Mouse (Mus musculus) lung, postnatal 0 days (tissue): ENCODE measurements around the gene Tsc22d1. TPM values are rescaled to one million over a fixed set of nuclear protein-coding genes. Genes with fewer than 3 reads are reported as not detected.
A peak's percentile ranks its signal among the peaks of the same experiment; 100 is the strongest.

ENCODE experiments used
- ATAC-seq: fragments of 200-750 bp; cut with Nextera tagmentation; 2 replicates; pipeline ENCODE4 v1.8.0; 2017; ENCODE audit warnings: moderate library complexity
- DNase-seq: peaks from one replicate; pipeline ENCODE4 v3.0.0-alpha.2; 2016; ENCODE audit warnings: low spot score
- H3K27ac ChIP-seq: fragments of 300-500 bp; sonication (generic); 2 replicates; pipeline ENCODE4 v1.5.1; 2014; ENCODE audit warnings: antibody characterized with exemption, mild to moderate bottlenecking, low read length, mixed read lengths
- H3K27me3 ChIP-seq: fragments of 300-500 bp; sonication (generic); replicated peaks from 2 replicates; pipeline ENCODE4 v1.6.1; 2014; ENCODE audit warnings: low read length, mixed read lengths; ENCODE audit not compliant: insufficient read depth
- H3K36me3 ChIP-seq: fragments of 300-500 bp; sonication (generic); 2 replicates; pipeline ENCODE4 v1.6.1; 2014; ENCODE audit warnings: low read length, mixed read lengths; ENCODE audit not compliant: insufficient read depth
- H3K4me1 ChIP-seq: fragments of 300-500 bp; sonication (generic); 2 replicates; pipeline ENCODE4 v1.6.1; 2014; ENCODE audit warnings: antibody characterized with exemption, low read depth, low read length, mixed read lengths; ENCODE audit not compliant: insufficient read depth
- H3K4me2 ChIP-seq: fragments of 300-500 bp; sonication (generic); replicated peaks from 2 replicates; pipeline ENCODE4 v1.6.1; 2014; ENCODE audit warnings: low read depth, mild to moderate bottlenecking, low read length, moderate library complexity, mixed read lengths
- H3K4me3 ChIP-seq: fragments of 300-500 bp; sonication (generic); 2 replicates; pipeline ENCODE4 v1.5.1; 2014; ENCODE audit warnings: low read depth, low read length
- H3K9ac ChIP-seq: fragments of 300-500 bp; sonication (generic); replicated peaks from 2 replicates; pipeline ENCODE4 v1.6.1; 2014; ENCODE audit warnings: low read depth, mild to moderate bottlenecking
- H3K9me3 ChIP-seq: fragments of 300-500 bp; sonication (generic); 2 replicates; pipeline ENCODE4 v1.6.1; 2016; ENCODE audit warnings: low read length, mixed read lengths
- CTCF ChIP-seq: IDR thresholded peaks from 2 replicates; pipeline ENCODE4 v1.5.1; 2016; ENCODE audit warnings: antibody characterized with exemption, mild to moderate bottlenecking
- EP300 ChIP-seq: IDR thresholded peaks from 2 replicates; pipeline ENCODE4 v1.6.1; 2016; ENCODE audit warnings: antibody characterized with exemption, mild to moderate bottlenecking, control low read depth
- WGBS: fragments of 180-500 bp; shearing (Covaris S2); extraction: QIAGEN DNeasy Blood & Tissue Kit; methylation state at CpG from one replicate; pipeline ENCODE4 v1.1.7; 2014; 5-methylcytosine and 5-hydroxymethylcytosine counted together
- polyA plus RNA-seq: library from polyadenylated mRNA; unstranded; fragments of >200 nt; fragmentation: Nextera tagmentation; extraction: Ambion mirVana; gene quantifications from 2 replicates; pipeline ENCODE4 v1.2.1, GENCODE M21; 2015

Tsc22d1 gene
- polyA plus RNA-seq, 1 experiment from 2014 or later = 635 TPM

DNA sequence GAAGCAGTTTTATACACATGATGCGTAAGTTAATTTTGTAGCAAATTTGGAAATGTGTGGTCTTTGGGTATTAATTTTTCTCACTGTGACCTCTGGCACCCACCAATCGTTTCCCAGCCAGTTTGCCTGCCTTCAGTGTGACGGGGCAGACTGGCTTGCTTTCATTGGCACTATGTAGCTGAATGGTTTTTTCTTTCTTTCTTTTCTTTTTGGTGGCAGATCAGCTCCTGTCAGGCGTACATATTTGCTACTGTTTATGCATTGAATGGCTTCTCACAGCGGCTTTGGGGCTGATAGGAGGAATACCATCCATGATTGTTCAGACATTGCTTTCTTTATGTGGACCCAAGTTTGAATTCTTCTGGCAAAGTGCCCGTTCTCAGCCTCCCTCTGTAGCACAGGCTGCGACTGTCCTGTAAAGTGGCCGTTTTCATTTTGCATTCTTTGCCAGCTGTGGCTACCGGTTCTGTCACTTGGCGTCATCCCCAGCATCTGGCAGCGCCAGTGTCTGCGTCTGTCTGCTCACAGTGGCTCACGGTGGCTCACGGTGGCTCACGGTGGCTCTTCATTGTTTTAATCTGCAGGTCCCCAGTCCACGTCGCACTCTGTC lies 38.1 kb downstream of the Tsc22d1 start:
- Histone ChIP-seq H3K27ac (no peak overlapping the region), H3K27me3 (no peaks in the 10 kb centered on the region), H3K4me2 (no peak overlapping the region), H3K4me1 (peaks cover 7% of the 10 kb centered on the region; the same call in 1 of the 2 replicates), H3K4me3 (no peak overlapping the region), H3K36me3 (no peaks in the 10 kb centered on the region), H3K9ac (no peak overlapping the region), H3K9me3 (no peaks in the 10 kb centered on the region)
- DNase-seq (no peak), ATAC-seq (no peak)
- WGBS = 63% methylated on average over 17 of the region's 17 CpGs
- TF ChIP-seq EP300 = no peak
- TF ChIP-seq CTCF = no peak

DNA sequence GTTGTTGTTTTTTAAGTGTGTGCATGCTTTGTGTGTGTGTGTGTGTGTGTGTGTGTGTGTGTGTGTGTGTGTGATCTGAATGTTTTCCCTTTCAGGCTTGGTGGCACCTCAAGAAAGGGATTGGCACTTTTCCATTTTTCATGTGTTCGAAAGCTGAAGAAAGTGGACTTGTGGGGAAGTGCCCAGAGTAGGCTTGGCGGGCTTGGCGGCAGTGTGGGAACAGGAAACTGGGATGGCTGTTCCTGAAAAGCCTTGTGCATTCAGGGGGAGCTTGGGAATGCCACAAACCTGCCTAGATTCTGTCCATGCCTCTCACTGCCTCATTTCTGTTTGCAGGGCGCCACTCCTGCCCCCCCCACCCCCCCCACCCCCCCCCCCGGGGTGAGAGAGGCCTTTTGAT lies 39.9 kb downstream of the Tsc22d1 start:
- H3K27ac ChIP-seq = no peak overlapping the region
- TF ChIP-seq EP300 (no peak), CTCF (no peak)
- WGBS = 37% methylated on average over 5 of the region's 5 CpGs

DNA sequence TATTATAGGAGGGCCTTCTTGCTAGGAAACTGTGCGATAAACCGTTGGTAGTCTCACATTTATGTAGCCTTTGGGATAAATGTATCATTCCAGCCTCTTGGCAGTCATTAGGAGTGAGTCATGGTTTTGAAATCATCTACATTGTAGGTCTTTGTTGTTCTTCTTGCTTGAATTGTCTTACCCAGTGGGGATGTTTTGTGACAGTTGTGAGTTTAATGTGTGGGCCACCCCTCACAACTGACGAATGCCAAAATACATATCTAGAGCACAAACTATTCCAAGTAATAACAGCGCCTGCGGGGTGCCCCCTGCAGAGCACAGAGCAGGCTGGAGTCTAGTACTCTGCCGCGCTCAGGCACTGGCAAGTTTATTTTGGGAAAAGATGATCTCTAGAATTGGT lies 40.4 kb downstream of the Tsc22d1 start:
- H3K4me3 ChIP-seq = no peak overlapping the region
- H3K9me3 ChIP-seq = no peaks in the 10 kb centered on the region
- H3K4me2 ChIP-seq = no peak overlapping the region
- H3K4me1 ChIP-seq = peaks cover 2% of the 10 kb centered on the region; the same call in 1 of the 2 replicates
- no peak for TF ChIP-seq EP300
- TF ChIP-seq CTCF = no peak
- ATAC-seq = peak; percentile 69
- H3K9ac ChIP-seq = no peak overlapping the region
- no peaks in the 10 kb centered on the region for H3K27me3 ChIP-seq
- no peak overlapping the region for H3K27ac ChIP-seq
- 57% methylated on average over 7 of the region's 7 CpGs for WGBS
- peak; percentile 71 for DNase-seq
- no peaks in the 10 kb centered on the region for H3K36me3 ChIP-seq

More for the DNA sequence above, 39.9 kb downstream of the Tsc22d1 start:
- Histone ChIP-seq H3K4me3 (no peak overlapping the region), H3K9ac (no peak overlapping the region), H3K36me3 (no peaks in the 10 kb centered on the region), H3K4me2 (no peak overlapping the region), H3K9me3 (no peaks in the 10 kb centered on the region), H3K4me1 (peaks cover 2% of the 10 kb centered on the region; the same call in 1 of the 2 replicates), H3K27me3 (no peaks in the 10 kb centered on the region)
- DNase-seq (peak; percentile 25), ATAC-seq (peak; percentile 11; the same call in 1 of the 2 replicates)

DNA sequence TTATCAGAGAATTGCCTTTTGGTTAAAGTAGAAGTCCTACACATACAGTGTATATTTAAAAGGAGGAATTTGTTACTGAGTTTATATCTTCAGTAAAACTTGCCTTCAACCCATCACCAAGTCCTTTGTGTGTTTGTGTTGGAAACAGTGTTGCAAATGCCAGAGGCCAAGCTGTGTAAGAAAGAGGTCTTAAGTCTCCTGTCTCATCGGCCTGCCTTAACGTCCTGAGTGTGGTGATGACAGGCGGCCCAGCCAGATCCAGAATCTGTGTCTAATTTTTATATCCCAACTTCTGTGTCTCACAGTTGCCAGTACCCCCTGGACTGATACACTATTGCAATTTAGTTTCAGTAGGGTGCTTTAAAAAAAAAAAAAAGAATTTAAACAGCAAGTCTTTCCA lies 42.9 kb downstream of the Tsc22d1 start:
- Histone ChIP-seq H3K36me3 (no peaks in the 10 kb centered on the region), H3K4me3 (no peak overlapping the region), H3K4me1 (no peaks in the 10 kb centered on the region; the same call in 1 of the 2 replicates), H3K9me3 (no peaks in the 10 kb centered on the region), H3K27me3 (no peaks in the 10 kb centered on the region), H3K4me2 (no peak overlapping the region), H3K27ac (no peak overlapping the region), H3K9ac (no peak overlapping the region)
- no peak for DNase-seq
- TF ChIP-seq CTCF (no peak), EP300 (no peak)
- no peak for ATAC-seq
- WGBS = 76% methylated on average over 3 of the region's 3 CpGs

DNA sequence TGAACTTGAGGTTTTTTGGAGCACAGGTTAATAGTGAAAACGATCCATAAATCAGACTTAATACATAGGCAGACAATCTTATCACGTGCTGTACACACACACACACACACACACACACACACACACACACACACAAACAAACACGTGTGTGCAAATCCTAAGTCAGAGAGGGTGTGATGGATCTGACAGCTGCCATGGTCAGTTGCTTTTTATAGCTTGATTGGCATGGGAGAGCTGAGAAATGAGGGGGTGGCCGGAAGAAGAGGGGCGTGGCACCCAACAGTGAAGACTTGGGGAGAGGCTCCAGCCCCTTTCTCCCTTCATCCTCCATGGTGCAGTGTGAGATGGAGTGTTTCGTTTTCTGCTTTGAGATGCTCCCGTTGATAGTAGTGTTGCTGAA lies 45.4 kb downstream of the Tsc22d1 start:
- WGBS = 64% methylated on average over 7 of the region's 7 CpGs
- no peak for TF ChIP-seq CTCF
- no peak for TF ChIP-seq EP300
- no peak for DNase-seq
- ATAC-seq = no peak
- Histone ChIP-seq H3K9me3 (no peaks in the 10 kb centered on the region), H3K36me3 (no peaks in the 10 kb centered on the region), H3K4me3 (no peak overlapping the region), H3K27me3 (no peaks in the 10 kb centered on the region), H3K27ac (no peak overlapping the region), H3K4me1 (peaks cover 6% of the 10 kb centered on the region), H3K9ac (no peak overlapping the region), H3K4me2 (no peak overlapping the region)

DNA sequence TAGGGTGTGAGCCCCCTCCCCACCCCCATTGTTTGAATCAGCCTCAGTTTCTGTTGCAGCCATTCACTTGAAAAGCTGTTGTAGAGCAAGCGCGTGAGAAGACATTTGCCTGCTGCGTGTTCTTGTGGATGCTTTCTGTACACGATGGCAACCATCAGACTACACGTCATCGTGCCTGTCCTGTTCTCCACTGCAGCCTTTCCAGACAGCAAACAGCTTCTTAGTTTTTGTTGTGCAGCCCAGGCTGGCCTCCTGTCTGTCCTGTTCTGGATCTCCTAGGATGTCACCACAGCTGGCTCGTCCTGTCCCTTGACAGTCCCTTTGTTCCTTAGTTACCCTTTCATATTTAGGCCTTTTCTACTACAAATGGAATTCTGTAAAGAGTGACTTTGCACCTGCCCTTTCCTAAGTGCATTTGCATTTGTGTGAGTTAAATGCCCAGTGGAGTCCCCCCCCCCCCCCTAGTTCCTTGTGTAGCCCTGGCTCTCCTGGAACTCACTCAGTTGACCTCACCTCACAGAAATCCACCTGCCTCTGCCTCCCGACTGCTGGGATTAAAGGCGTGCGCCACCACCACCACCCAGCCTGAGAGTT lies 46.5 kb downstream of the Tsc22d1 start:
- 77% methylated on average over 10 of the region's 10 CpGs for WGBS
- DNase-seq (peak; percentile 73), ATAC-seq (peak; percentile 76)
- Histone ChIP-seq H3K36me3 (no peaks in the 10 kb centered on the region), H3K4me1 (peaks cover 10% of the 10 kb centered on the region), H3K4me2 (no peak overlapping the region), H3K27ac (no peak overlapping the region), H3K27me3 (no peaks in the 10 kb centered on the region), H3K9ac (no peak overlapping the region), H3K9me3 (no peaks in the 10 kb centered on the region), H3K4me3 (no peak overlapping the region)
- TF ChIP-seq CTCF = no peak
- TF ChIP-seq EP300 = no peak
